Mouse (Mus musculus): Measurements from ENCODE around the gene Kremen2. TPM values are rescaled to one million over a fixed set of nuclear protein-coding genes. Genes with fewer than 3 reads are reported as not detected.

The Kremen2 gene
- total RNA-seq, 2 experiments from 2014 or later: 0.60 to 0.71 TPM

GRCm38 (mm10) chr17:23740136-23740584 lies 5.5 kb downstream of the Kremen2 start:
- peak; percentile 92 to 97 for DNase-seq (ENCODE audit: low spot score in 2 of 2)
- intact Hi-C loops (cut with DNase I): no loop called here

GRCm38 (mm10) chr17:23739202-23740135 lies 6.2 kb downstream of the Kremen2 start:
- intact Hi-C loops (cut with DNase I): no loop called here
- peak; percentile 37 to 47 for DNase-seq (ENCODE audit: low spot score in 2 of 2)

GRCm38 (mm10) chr17:23738836-23739201 lies 6.8 kb downstream of the Kremen2 start:
- intact Hi-C loops (cut with DNase I): no loop called here
- no peak for DNase-seq (ENCODE audit: low spot score in 2 of 2)

- no peak for DNase-seq (ENCODE audit: low spot score in 2 of 2)
- intact Hi-C loops (cut with DNase I): no loop called here
Measured at GRCm38 (mm10) chr17:23737493-23738445, 7.9 kb downstream of the Kremen2 start.

- intact Hi-C loops (cut with DNase I): no loop called here
- no peak for DNase-seq (ENCODE audit: low spot score in 2 of 2)
Measured at GRCm38 (mm10) chr17:23734341-23734740, 11.3 kb downstream of the Kremen2 start.

GRCm38 (mm10) chr17:23730441-23730840 lies 15.2 kb downstream of the Kremen2 start:
- intact Hi-C loops (cut with DNase I): no loop called here
- DNase-seq (ENCODE audit: low spot score in 2 of 2): no peak

GRCm38 (mm10) chr17:23726758-23727142 lies 18.9 kb downstream of the Kremen2 start:
- DNase-seq (ENCODE audit: low spot score in 2 of 2): peak; percentile 36 to 67
- intact Hi-C loops (cut with DNase I): no loop called here

GRCm38 (mm10) chr17:23725999-23726757 lies 19.5 kb downstream of the Kremen2 start, which contains the start of gene Pkmyt1:
Gene Pkmyt1, plus strand, starts transcription at chr17:23726336.
- peak; percentile 93 to 94 for DNase-seq (ENCODE audit: low spot score in 2 of 2)
- intact Hi-C loops (cut with DNase I): no loop called here

- no peak for DNase-seq (ENCODE audit: low spot score in 2 of 2)
- intact Hi-C loops (cut with DNase I): no loop called here
Measured at GRCm38 (mm10) chr17:23725477-23725876, 20.2 kb downstream of the Kremen2 start.

- DNase-seq (ENCODE audit: low spot score in 2 of 2): no peak
- intact Hi-C loops (cut with DNase I): no loop called here
Measured at GRCm38 (mm10) chr17:23722376-23723125, 23.1 kb downstream of the Kremen2 start, which contains the start of gene 1520401A03Rik. Gene 1520401A03Rik, minus strand, starts transcription at chr17:23722783.

- no peak for DNase-seq (ENCODE audit: low spot score in 2 of 2)
- intact Hi-C loops (cut with DNase I): no loop called here
Measured at GRCm38 (mm10) chr17:23721886-23722285, 23.7 kb downstream of the Kremen2 start.

GRCm38 (mm10) chr17:23719455-23719854 lies 26.2 kb downstream of the Kremen2 start:
- DNase-seq (ENCODE audit: low spot score in 2 of 2): no peak
- intact Hi-C loops (cut with DNase I): no loop called here

GRCm38 (mm10) chr17:23717003-23717402 lies 28.6 kb downstream of the Kremen2 start:
- DNase-seq (ENCODE audit: low spot score in 2 of 2): no peak
- intact Hi-C loops (cut with DNase I): no loop called here

GRCm38 (mm10) chr17:23706212-23706611 lies 39.4 kb downstream of the Kremen2 start:
- intact Hi-C loops (cut with DNase I): no loop called here

GRCm38 (mm10) chr17:23705525-23706104 lies 40.0 kb downstream of the Kremen2 start:
- intact Hi-C loops (cut with DNase I): loop anchor here (2.0 kb wide), 1 partner anchor 31 kb away; no protein-coding TSS in a partner anchor
- DNase-seq (ENCODE audit: low spot score in 2 of 2): no peak

More at GRCm38 (mm10) chr17:23706212-23706611, 39.4 kb downstream of the Kremen2 start:
- DNase-seq (ENCODE audit: low spot score in 2 of 2): peak; percentile 72 to 74

- intact Hi-C loops (cut with DNase I): loop anchor here (2.0 to 5.0 kb wide), 3 partner anchors 30 to 132 kb away; partner anchors contain the start of gene Bicdl2
Measured at GRCm38 (mm10) chr17:23704741-23705140, 40.9 kb downstream of the Kremen2 start.

GRCm38 (mm10) chr17:23703301-23703700 lies 42.3 kb downstream of the Kremen2 start:
- DNase-seq (ENCODE audit: low spot score in 2 of 2): peak in 1 of 2 experiments; percentile 81
- intact Hi-C loops (cut with DNase I): loop anchor here (5.0 kb wide), 2 partner anchors 41 to 131 kb away; partner anchors contain the start of gene Bicdl2

More at GRCm38 (mm10) chr17:23704741-23705140, 40.9 kb downstream of the Kremen2 start:
- DNase-seq (ENCODE audit: low spot score in 2 of 2): peak; percentile 40 to 52

GRCm38 (mm10) chr17:23700079-23700478 lies 45.6 kb downstream of the Kremen2 start:
- intact Hi-C loops (cut with DNase I): loop anchor here (1.0 to 5.0 kb wide), 3 partner anchors 23 to 128 kb away; partner anchors contain the start of genes Bicdl2 and Tnfrsf12a

More at GRCm38 (mm10) chr17:23700079-23700478, 45.6 kb downstream of the Kremen2 start:
- DNase-seq (ENCODE audit: low spot score in 2 of 2): peak; percentile 90 to 95

Measured in left cerebral cortex, postnatal 25 days (tissue).